Mouse (Mus musculus) midbrain, embryonic 14.5 days (tissue): Measurements from ENCODE around the gene Gm38392. TPM values are rescaled to one million over a fixed set of nuclear protein-coding genes. Genes with fewer than 3 reads are reported as not detected.
A peak's percentile ranks its signal among the peaks of the same experiment; 100 is the strongest.
"Not testable (repeated sequence)": the region's sequence is repeated elsewhere in the genome, so short reads cannot be mapped to it uniquely, and the experiment has no call there.

Experiments used
- ATAC-seq: fragments of 200-750 bp; cut with Nextera tagmentation; 2 replicates; pipeline ENCODE4 v1.8.0; 2017; ENCODE audit warnings: moderate number of reproducible peaks, moderate library complexity; ENCODE audit not compliant: low FRiP score, low TSS enrichment
- DNase-seq: peaks from one replicate; pipeline ENCODE4 v3.0.0-alpha.2; 2015
- H3K27ac ChIP-seq: fragments of 300-500 bp; sonication (generic); replicated peaks from 2 replicates; pipeline ENCODE4 v1.5.1; 2014; ENCODE audit warnings: mild to moderate bottlenecking, low read depth, low read length, moderate library complexity
- H3K27me3 ChIP-seq: fragments of 300-500 bp; sonication (generic); 2 replicates; pipeline ENCODE4 v1.6.1; 2014; ENCODE audit warnings: low read length, control low read depth, mixed read lengths; ENCODE audit not compliant: control insufficient read depth, insufficient read depth
- H3K36me3 ChIP-seq: fragments of 300-500 bp; sonication (generic); 2 replicates; pipeline ENCODE4 v1.6.1; 2014; ENCODE audit warnings: low read length, control low read depth; ENCODE audit not compliant: control insufficient read depth, insufficient read depth
- H3K4me1 ChIP-seq: fragments of 300-500 bp; sonication (generic); 2 replicates; pipeline ENCODE4 v1.6.1; 2014; ENCODE audit warnings: mild to moderate bottlenecking, antibody characterized with exemption, low read length, control low read depth; ENCODE audit not compliant: control insufficient read depth, insufficient read depth
- H3K4me2 ChIP-seq: fragments of 300-500 bp; sonication (generic); 2 replicates; pipeline ENCODE4 v1.6.1; 2014; ENCODE audit warnings: mild to moderate bottlenecking, low read length, moderate library complexity
- H3K4me3 ChIP-seq: fragments of 300-500 bp; sonication (generic); replicated peaks from 2 replicates; pipeline ENCODE4 v1.5.1; 2014; ENCODE audit warnings: low read depth, low read length
- H3K9ac ChIP-seq: fragments of 300-500 bp; sonication (generic); replicated peaks from 2 replicates; pipeline ENCODE4 v1.6.1; 2014; ENCODE audit warnings: mild to moderate bottlenecking, low read length, moderate library complexity
- H3K9me3 ChIP-seq: fragments of 300-500 bp; sonication (generic); 2 replicates; pipeline ENCODE4 v1.6.1; 2016; ENCODE audit warnings: low read length, control low read depth, mixed read lengths; ENCODE audit not compliant: control insufficient read depth
- WGBS: fragments of 180-500 bp; shearing (Covaris S2); extraction: QIAGEN DNeasy Blood & Tissue Kit; methylation state at CpG from one replicate; pipeline ENCODE4 v1.1.7; 2014; 5-methylcytosine and 5-hydroxymethylcytosine counted together
- polyA plus RNA-seq: library from polyadenylated mRNA; unstranded; fragments of >200 nt; fragmentation: Nextera tagmentation; extraction: Ambion mirVana; gene quantifications from 2 replicates; pipeline ENCODE4 v1.2.1, GENCODE M21; 2014

The Gm38392 gene
- polyA plus RNA-seq, 1 experiment from 2014 or later: not detected

DNA sequence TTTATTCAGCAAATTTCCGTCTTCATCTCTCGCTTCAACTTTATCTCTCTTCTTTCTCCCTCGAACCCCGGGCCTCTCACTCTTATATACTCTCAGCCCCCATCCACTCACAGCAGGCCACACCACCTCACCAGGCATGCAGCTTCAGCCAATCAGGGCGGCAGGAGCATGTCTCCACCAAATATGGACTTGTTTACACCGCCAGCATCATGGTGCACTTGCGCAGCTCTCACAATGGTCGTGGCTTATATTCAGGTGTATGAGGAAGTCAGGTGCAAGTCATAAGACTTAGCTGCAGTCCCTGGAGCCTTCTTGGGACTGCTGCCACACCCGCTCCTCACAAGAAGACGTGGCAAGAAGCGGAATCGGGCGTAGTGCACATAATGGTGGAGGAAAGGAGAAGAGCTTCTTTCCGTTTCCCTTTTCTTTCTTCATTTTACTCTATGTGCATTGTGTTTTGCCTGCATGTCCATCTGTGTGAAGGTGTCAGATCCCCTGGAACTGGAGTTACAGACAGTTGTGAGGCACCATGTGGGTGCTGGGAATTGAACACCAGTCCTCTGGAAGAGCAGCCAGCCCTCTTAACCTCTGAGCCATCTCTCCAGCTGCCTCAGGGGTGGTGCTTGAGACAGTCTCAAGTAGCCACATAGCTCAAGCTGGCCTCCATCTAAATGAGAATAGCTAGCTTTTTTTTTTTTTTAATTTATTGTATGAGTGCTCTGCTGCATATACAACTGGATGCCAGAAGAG is 2.0 kb downstream of the Gm38392 start:
- ATAC-seq, DNase-seq, H3K4me3 ChIP-seq, H3K27ac ChIP-seq, H3K9ac ChIP-seq, H3K27me3 ChIP-seq, H3K4me1 ChIP-seq, H3K36me3 ChIP-seq, H3K9me3 ChIP-seq, H3K4me2 ChIP-seq: not testable (repeated sequence)
- WGBS: 96% methylated on average over 14 of the region's 14 CpGs

DNA sequence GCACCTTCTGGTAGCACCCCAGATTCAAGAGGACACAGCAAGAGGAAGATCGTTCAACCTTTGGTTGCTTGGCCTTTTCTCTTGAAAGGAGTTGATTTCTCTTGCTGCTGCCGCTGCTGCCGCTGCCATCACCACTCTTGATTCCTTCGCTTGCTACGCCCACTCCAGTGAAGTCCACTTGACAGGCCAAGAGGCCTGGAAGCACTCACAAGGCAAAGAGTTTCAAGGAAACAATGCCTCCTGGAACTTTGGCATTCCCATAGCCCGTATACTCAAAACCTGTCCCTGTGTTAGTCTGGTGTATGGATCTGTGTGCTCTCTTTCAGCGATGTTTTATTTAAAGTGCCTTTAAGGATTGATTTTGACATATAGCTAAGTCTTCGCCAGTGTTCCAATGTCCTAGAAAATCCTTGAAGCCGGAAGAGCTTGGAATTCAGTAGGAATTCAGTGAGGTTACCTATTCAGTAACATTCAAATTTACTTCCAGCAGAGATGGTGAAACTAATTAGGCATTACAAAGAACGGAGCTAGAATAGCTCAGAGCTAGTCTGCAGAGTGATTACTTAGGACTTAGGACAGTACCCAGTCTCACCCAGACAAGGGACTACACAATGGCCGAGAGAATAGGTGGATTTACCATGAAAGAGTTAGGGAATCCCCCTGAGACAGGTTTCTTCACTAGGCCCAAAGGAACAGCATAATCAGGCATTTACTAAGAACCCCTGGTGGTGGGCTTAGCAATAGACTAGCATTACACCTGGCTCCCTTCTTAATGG is 5.7 kb downstream of the Gm38392 start:
- not testable (repeated sequence) for H3K4me2 ChIP-seq, H3K9ac ChIP-seq, H3K27me3 ChIP-seq, H3K4me3 ChIP-seq, ATAC-seq, H3K36me3 ChIP-seq, H3K27ac ChIP-seq, H3K9me3 ChIP-seq, H3K4me1 ChIP-seq, DNase-seq
- 60% methylated on average over 11 of the region's 11 CpGs for WGBS

DNA sequence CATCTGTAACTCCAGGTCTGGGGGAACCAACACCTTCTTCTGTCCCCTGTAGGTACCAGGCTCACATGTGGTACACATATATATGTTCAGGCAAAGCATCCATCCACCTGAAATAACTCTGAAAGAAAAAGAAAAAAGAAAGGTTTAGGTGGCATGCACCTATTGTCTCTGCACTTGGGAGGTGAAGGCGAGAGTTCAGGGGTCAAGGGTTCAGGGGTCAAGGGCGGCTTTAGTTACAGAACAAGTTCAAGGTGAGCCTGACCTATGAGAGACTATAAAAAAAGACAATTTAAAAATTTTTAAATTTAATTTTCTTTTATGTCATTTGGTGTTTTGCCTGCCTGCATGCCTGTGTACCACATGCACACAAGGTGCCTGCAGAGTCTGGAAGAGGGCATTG is 7.0 kb downstream of the Gm38392 start:
- DNase-seq: no peak
- Histone ChIP-seq H3K9ac (no peak overlapping the region), H3K36me3 (no peaks in the 10 kb centered on the region), H3K27me3 (no peaks in the 10 kb centered on the region), H3K4me2 (no peak overlapping the region), H3K4me3 (no peak overlapping the region), H3K27ac (no peak overlapping the region), H3K9me3 (no peaks in the 10 kb centered on the region), H3K4me1 (no peaks in the 10 kb centered on the region)
- WGBS: 95% methylated on average over 2 of the region's 2 CpGs
- ATAC-seq: no peak

DNA sequence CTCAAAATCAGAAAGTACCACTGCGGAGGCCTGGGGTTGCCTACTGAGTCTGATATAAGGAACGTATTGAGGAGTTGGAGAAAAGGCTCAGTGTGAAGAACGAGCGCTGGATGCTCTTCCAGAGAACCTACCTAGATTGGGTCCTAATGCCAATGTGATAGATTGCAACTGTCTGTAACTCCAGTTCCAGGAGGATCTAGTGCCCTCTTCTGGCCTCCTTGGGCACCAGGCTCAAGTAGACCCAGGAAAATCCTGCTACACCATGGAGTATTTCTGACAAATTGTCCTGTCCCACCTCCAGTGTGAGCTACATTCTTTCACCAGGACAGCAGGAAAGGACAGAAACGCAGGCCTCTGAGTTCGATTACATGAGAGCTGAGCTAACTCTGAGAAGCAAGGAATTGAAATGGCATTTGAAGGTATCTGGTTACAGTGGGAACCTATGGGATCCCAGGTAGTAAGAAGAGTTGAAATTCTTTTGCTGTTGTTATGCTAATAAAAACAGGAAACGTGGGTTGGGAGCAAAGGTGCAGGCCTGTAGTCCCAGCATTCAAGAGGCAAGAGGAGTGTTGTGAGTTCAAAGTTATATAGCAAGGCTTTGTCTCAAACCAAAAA is 10.4 kb downstream of the Gm38392 start:
- Histone ChIP-seq H3K27ac (no peak overlapping the region), H3K9ac (no peak overlapping the region), H3K9me3 (no peaks in the 10 kb centered on the region), H3K36me3 (no peaks in the 10 kb centered on the region), H3K27me3 (no peaks in the 10 kb centered on the region), H3K4me1 (no peaks in the 10 kb centered on the region), H3K4me3 (no peak overlapping the region), H3K4me2 (no peak overlapping the region)
- DNase-seq (peak; percentile 49), ATAC-seq (no peak)
- WGBS: 58% methylated on average over 7 of the region's 7 CpGs

DNA sequence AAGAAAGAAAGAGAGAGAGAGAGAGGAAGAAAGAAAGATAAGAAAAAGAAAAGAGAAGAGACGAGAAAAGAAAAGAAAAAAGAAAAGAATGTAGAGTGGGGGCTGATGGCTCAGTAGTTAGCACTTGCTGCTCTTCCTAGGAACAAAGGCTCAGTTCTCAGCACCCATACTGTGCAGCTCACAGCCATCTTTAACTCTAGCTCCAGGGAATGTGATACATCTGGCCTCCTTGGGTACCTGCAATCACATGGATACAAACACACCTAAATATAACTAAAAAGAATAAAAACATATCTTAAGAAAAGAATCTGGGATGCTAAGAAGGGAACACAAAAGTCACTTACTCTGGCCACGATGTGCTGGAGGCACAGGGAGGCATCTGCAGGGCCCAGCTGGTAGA is 10.9 kb downstream of the Gm38392 start:
- 92% methylated on average over 2 of the region's 2 CpGs for WGBS
- no peak overlapping the region for H3K27ac ChIP-seq

DNA sequence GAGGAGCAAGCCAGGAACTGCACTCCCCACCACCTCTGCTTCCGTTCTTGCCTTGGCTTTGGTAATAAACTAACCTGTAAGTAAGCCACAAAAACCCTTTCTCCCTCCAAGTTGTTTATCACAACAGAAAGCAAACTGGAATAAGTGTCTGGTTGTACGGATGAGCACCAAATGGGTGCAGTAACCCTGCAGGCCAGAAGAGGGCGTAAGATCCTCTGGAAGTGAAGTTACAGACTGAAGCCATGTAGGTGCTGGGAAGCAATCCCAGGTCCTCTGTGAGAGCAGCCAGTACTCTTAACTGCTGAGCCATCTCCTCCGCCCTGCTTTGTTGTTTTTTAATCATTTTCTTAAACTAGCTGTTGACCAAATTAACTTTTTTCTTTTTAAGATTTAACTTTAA is 13.0 kb downstream of the Gm38392 start:
- Histone ChIP-seq H3K4me1 (no peaks in the 10 kb centered on the region), H3K4me3 (no peak overlapping the region), H3K9me3 (no peaks in the 10 kb centered on the region), H3K36me3 (no peaks in the 10 kb centered on the region), H3K4me2 (no peak overlapping the region), H3K9ac (no peak overlapping the region), H3K27me3 (no peaks in the 10 kb centered on the region), H3K27ac (no peak overlapping the region)
- no peak for ATAC-seq
- no peak for DNase-seq
- 96% methylated on average over 4 of the region's 4 CpGs for WGBS

More for the DNA sequence above, 10.9 kb downstream of the Gm38392 start:
- H3K36me3 ChIP-seq: no peaks in the 10 kb centered on the region
- no peak overlapping the region for H3K4me2 ChIP-seq
- no peak overlapping the region for H3K4me3 ChIP-seq
- no peaks in the 10 kb centered on the region for H3K27me3 ChIP-seq
- no peaks in the 10 kb centered on the region for H3K9me3 ChIP-seq
- no peak for ATAC-seq
- DNase-seq: no peak
- H3K4me1 ChIP-seq: no peaks in the 10 kb centered on the region
- H3K9ac ChIP-seq: no peak overlapping the region

DNA sequence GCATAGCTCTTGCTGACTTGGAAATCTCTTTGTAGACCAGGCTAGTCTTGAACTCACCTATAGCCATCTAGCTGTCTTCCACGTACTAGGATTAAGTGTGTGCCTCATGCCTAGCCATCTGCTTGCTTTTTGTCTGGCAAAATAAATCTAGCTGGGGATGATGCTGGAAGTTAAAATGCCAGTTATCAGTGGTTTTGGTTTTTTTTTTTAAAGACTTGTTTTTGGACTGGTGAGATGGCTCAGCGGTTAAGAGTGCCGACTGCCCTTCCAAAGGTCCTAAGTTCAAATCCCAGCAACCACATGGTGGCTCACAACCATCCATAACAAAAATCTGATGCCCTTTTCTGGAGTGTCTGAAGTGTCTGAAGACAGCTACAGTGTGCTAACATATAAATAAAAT is 15.2 kb downstream of the Gm38392 start:
- DNase-seq (no peak), ATAC-seq (no peak)
- Histone ChIP-seq H3K9ac (no peak overlapping the region), H3K9me3 (no peaks in the 10 kb centered on the region), H3K4me3 (no peak overlapping the region), H3K4me1 (no peaks in the 10 kb centered on the region), H3K4me2 (no peak overlapping the region), H3K36me3 (no peaks in the 10 kb centered on the region), H3K27ac (no peak overlapping the region), H3K27me3 (no peaks in the 10 kb centered on the region)
- 92% methylated on average over 3 of the region's 3 CpGs for WGBS

DNA sequence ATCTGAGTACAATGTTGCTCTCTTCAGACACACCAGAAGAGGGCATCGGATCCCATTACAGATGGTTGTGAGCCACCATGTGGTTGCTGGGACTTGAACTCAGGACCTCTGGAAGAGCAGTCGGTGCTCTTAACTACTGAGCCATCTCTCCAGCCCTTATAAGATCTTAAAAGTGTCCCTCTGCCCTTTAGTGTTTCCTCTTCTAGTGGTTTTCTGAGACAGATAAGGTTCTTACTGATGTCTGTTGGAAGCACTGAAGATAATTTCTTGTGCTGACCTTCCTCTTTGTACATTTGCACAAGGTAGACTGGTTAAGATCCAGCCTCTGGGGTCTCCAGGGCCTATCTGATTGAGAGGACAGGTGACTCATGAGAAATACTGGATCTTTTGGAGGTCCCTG is 15.7 kb downstream of the Gm38392 start:
- not testable (repeated sequence) for ATAC-seq, H3K36me3 ChIP-seq, DNase-seq, H3K4me3 ChIP-seq, H3K4me1 ChIP-seq, H3K9me3 ChIP-seq, H3K27me3 ChIP-seq, H3K27ac ChIP-seq, H3K4me2 ChIP-seq, H3K9ac ChIP-seq
- WGBS: 89% methylated on average over 2 of the region's 2 CpGs
